Mouse (Mus musculus): ENCODE measurements at regions not wholly inside any gene's neighbourhood (a gene's known extent, or its start where the extent isn't known, plus 50 kb on each side); places are given as distances from the start of the nearest gene placed in this dataset.

GRCm38 (mm10) chr3:31375678-31376077 is 65.5 kb upstream of the Slc7a14 start:
- Histone ChIP-seq H3K27ac (ENCODE audit: insufficient read depth, low read depth, low read length, poor library complexity, severe bottlenecking) (no peak overlapping the region), H3K9ac (ENCODE audit: insufficient read depth, low read depth, low read length, poor library complexity, severe bottlenecking) (no peak overlapping the region), H3K9me3 (ENCODE audit: control insufficient read depth, insufficient read depth, low read depth, low read length) (no peaks in the 10 kb centered on the region), H3K36me3 (ENCODE audit: control insufficient read depth, insufficient read depth, low read length, poor library complexity, severe bottlenecking) (no peaks in the 10 kb centered on the region), H3K4me1 (ENCODE audit: control insufficient read depth in 2 of 2, insufficient read depth in 2 of 2, low read length in 2 of 2, poor library complexity in 1 of 2) (no peaks in the 10 kb centered on the region), H3K4me3 (ENCODE audit: insufficient read depth in 1 of 2, low read depth in 1 of 2, low read length in 2 of 2, poor library complexity in 1 of 2, severe bottlenecking in 1 of 2) (no peak overlapping the region)
- TF ChIP-seq HCFC1 (IDR thresholded peaks at IDR 0.05; ENCODE audit: borderline replicate concordance, insufficient read depth, low read length), result no peak
- no peak for DNase-seq (ENCODE audit: low read depth, low spot score)
- in situ Hi-C loops (cut with MboI; ENCODE audit: low sequenced_read_pairs in 2 of 2, unreplicated experiment in 2 of 2), result no loop called here

GRCm38 (mm10) chr3:31374061-31374460 is 63.9 kb upstream of the Slc7a14 start:
- DNase-seq (ENCODE audit: low read depth, low spot score), result no peak
- in situ Hi-C loops (cut with MboI; ENCODE audit: low sequenced_read_pairs in 2 of 2, unreplicated experiment in 2 of 2), result no loop called here
- no peaks in the 10 kb centered on the region for H3K4me1 ChIP-seq (ENCODE audit: control insufficient read depth in 2 of 2, insufficient read depth in 2 of 2, low read length in 2 of 2, poor library complexity in 1 of 2)
- H3K9me3 ChIP-seq (ENCODE audit: control insufficient read depth, insufficient read depth, low read depth, low read length), result no peaks in the 10 kb centered on the region
- H3K36me3 ChIP-seq (ENCODE audit: control insufficient read depth, insufficient read depth, low read length, poor library complexity, severe bottlenecking), result no peaks in the 10 kb centered on the region
- H3K9ac ChIP-seq (ENCODE audit: insufficient read depth, low read depth, low read length, poor library complexity, severe bottlenecking), result no peak overlapping the region
- no peak overlapping the region for H3K4me3 ChIP-seq (ENCODE audit: insufficient read depth in 1 of 2, low read depth in 1 of 2, low read length in 2 of 2, poor library complexity in 1 of 2, severe bottlenecking in 1 of 2)
- H3K27ac ChIP-seq (ENCODE audit: insufficient read depth, low read depth, low read length, poor library complexity, severe bottlenecking), result no peak overlapping the region
- TF ChIP-seq HCFC1 (IDR thresholded peaks at IDR 0.05; ENCODE audit: borderline replicate concordance, insufficient read depth, low read length), result no peak
- no peak for TF ChIP-seq CHD2 (IDR thresholded peaks at IDR 0.05; ENCODE audit: low read depth, low read length)
- TF ChIP-seq MAFK (IDR thresholded peaks at IDR 0.05; ENCODE audit: insufficient read depth, low read depth, low read length), result no peak
- TF ChIP-seq ZC3H11A (IDR thresholded peaks at IDR 0.05; ENCODE audit: borderline replicate concordance, low read depth, low read length), result no peak
- no peak for TF ChIP-seq ZNF384 (IDR thresholded peaks at IDR 0.05; ENCODE audit: low read depth, low read length)

GRCm38 (mm10) chr3:31368259-31368658 is 58.1 kb upstream of the Slc7a14 start:
- Histone ChIP-seq H3K4me1 (ENCODE audit: control insufficient read depth in 2 of 2, insufficient read depth in 2 of 2, low read length in 2 of 2, poor library complexity in 1 of 2) (no peaks in the 10 kb centered on the region), H3K9me3 (ENCODE audit: control insufficient read depth, insufficient read depth, low read depth, low read length) (no peaks in the 10 kb centered on the region), H3K9ac (ENCODE audit: insufficient read depth, low read depth, low read length, poor library complexity, severe bottlenecking) (no peak overlapping the region), H3K36me3 (ENCODE audit: control insufficient read depth, insufficient read depth, low read length, poor library complexity, severe bottlenecking) (no peaks in the 10 kb centered on the region), H3K27ac (ENCODE audit: insufficient read depth, low read depth, low read length, poor library complexity, severe bottlenecking) (no peak overlapping the region), H3K4me3 (ENCODE audit: insufficient read depth in 1 of 2, low read depth in 1 of 2, low read length in 2 of 2, poor library complexity in 1 of 2, severe bottlenecking in 1 of 2) (no peak overlapping the region)
- in situ Hi-C loops (cut with MboI; ENCODE audit: low sequenced_read_pairs in 2 of 2, unreplicated experiment in 2 of 2), result no loop called here
- DNase-seq (ENCODE audit: low read depth, low spot score), result no peak
- TF ChIP-seq ZNF384 (IDR thresholded peaks at IDR 0.05; ENCODE audit: low read depth, low read length) (no peak), HCFC1 (IDR thresholded peaks at IDR 0.05; ENCODE audit: borderline replicate concordance, insufficient read depth, low read length) (no peak), ZC3H11A (IDR thresholded peaks at IDR 0.05; ENCODE audit: borderline replicate concordance, low read depth, low read length) (no peak), MAFK (IDR thresholded peaks at IDR 0.05; ENCODE audit: insufficient read depth, low read depth, low read length) (no peak), CHD2 (IDR thresholded peaks at IDR 0.05; ENCODE audit: low read depth, low read length) (no peak)

Measured in ES-E14 (cell line).